Mouse (Mus musculus): ENCODE measurements around the gene Fas. TPM values are rescaled to one million over a fixed set of nuclear protein-coding genes. Genes with fewer than 3 reads are reported as not detected.
A peak's percentile ranks its signal among the peaks of the same experiment; 100 is the strongest.

The Fas gene
- total RNA-seq, 4 experiments from 2014 or later: 0.91 to 3.0 (median 2.7) TPM

DNA sequence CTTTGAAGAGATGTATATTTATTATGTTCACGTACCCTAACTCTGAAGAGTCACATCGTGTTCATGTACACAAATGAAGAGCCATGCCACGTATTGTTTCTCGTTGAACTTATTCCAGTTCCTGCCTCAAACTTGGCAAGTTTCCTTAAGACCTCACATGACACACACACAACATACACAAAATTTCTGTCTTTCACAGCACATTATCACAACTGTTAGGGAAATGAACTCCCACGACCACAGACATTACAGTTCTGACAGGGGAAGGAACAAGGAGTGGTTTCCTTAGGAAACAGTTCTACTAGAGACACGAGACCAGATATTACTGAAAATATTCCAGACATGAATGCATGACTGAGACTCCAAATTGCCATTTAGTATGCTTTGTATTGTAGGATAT lies 6.9 kb upstream of the Fas start:
- no peak for DNase-seq (ENCODE audit: low spot score in 2 of 2)

DNA sequence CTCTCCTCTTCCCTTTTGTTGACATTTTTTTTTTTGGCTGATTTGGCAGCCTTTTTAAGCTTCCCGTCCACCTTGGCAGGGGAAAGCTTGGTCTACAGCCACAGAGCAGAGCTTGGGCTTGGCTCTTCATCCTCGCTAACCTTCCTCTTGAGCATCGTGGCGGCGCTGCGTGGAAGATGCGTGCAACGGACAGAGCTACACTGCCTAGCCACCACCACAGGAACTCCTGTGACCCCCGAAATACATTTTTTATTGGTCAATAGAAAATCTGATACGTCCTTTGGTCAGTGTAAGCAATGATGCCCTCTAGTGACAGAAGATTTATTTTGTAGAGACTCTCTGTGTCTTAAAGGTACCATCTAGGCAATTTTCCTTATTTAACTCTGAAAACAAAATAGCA lies 6.1 kb upstream of the Fas start:
- no peak for DNase-seq (ENCODE audit: low spot score in 2 of 2)

DNA sequence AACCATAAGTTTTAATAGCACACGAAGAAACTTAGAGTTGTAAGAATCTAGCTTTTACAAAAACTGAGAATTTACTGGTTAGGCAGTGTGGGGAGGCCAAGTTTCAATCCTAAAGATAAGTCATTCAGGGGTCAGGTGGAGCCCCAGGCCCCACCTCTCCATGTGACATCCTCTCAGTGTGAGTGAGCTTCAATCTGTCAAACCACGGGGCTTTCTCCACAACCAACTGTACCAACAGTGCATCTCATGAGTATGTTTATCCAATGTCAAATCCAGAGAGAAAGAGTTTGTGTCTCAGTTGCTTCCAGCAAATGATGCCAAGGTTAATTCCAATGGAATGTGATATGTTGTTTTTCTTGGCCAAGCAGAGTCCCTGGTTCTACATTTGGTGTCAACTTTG lies 5.6 kb upstream of the Fas start:
- no peak for DNase-seq (ENCODE audit: low spot score in 2 of 2)

DNA sequence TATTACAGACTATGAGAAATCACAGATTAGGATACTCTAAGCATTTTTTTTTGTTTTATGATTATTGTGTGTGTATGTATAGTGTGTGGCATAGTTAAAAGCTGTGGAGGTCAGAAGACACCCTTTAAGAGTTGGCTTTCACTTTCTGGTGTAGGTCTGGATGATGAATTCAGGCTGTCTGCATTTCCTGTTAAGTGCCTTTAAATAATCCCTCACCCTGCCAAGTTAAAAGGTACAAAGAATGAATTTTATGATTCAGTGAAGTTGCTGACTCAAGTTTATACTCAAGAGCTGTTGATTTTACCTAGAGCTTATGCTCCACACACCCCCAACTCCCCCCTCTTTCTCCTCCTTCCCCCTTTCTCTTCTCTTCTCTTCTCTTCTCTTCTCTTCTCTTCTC lies 3.2 kb upstream of the Fas start:
- DNase-seq (ENCODE audit: low spot score in 2 of 2): no peak

DNA sequence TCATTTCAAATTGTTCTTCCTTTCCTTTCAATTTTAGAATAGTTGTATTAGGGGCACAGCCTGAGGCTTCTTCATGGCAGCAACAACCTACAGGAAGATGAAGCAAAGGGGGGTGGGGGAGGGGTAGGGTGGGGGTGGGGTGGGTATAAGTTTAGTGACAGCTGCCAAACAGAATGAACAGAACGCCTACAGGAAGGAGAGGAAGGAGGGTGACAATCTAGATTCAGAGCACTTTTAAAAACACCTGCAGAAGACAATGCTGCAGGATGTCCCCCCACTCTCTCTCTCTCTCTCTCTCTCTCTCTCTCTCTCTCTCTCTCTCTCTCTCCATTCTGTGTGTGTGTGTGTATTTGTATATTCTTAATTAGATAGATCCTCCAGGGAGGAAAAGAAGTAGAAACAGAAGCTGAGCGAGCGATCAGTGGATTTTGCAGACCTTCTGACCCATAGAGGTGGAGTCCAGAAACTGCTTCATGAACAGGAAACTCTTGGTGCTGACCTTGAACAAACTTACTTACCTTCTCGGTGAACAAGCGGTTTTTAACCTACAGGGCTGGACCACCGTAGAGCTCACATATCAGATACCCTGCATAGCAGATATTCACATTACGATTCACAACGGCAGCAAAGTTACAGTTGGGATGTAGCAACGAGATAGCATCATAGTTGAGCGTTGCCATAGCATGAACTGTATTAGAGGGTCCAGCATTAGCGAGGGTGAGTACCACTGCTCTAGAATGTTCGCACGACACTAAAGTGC lies 2.6 kb upstream of the Fas start:
- no peak for DNase-seq (ENCODE audit: low spot score in 2 of 2)

DNA sequence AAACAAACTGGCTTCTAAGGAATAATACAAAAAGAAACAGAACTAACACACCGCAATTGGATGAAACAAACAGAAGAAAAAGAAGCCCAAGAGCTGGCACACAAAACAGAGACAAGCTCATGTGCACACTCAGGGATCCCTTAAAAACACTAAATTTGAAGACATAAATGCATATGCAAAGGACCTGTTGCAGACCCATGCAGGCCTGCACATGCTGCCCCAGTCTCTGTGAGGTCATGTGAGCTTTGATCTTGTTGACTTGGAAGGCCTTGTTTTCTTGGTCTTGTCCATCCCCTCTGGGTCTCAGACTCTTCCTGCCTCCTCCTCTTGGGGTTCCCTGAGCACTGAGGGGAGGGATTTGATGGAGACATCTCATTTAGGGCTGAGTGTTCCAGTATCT lies 1.8 kb upstream of the Fas start:
- DNase-seq (ENCODE audit: low spot score in 2 of 2): no peak

DNA sequence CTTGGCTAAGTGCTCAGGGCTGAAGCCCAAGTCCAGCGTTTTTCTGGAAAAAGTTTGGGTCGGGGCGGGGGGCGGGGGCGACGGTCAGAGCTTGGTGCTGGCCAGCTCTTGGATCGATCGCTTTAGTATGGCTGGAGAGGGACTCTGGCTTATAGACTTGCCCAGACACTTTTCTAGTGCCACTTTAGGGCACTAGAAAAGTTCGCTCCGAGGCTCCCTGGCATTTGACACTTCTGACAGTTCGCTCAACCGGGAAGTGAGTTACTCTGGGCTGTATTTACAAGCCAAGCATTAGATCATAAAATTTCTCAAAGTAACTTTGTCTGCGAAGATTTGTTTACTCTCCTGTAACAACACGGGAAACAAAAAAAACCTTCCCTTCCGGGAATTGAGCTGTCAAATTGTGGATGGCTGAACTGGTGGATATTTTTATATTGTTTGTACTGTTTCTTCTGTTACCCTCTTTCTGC lies 441 bp downstream of the Fas start:
- DNase-seq (ENCODE audit: low spot score in 2 of 2): no peak

DNA sequence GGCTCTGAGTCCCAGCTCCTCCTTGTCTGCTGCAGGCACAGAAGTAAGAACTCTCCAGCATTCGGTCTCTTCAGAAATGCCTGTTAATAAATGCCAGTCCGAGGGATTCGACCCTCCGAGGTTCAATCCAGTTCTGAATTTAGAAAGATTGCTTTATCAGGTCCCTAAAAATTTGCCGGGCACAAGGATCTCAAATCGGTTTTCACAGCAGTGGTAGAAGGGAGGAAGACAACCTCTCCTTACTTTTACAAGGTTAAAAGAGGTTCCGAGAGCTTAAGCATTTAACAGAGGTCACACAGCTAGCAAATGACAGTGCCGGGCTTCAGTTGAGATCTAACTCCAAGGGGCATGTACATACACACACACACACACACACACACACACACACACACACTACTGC lies 913 bp downstream of the Fas start:
- no peak for DNase-seq (ENCODE audit: low spot score in 2 of 2)

DNA sequence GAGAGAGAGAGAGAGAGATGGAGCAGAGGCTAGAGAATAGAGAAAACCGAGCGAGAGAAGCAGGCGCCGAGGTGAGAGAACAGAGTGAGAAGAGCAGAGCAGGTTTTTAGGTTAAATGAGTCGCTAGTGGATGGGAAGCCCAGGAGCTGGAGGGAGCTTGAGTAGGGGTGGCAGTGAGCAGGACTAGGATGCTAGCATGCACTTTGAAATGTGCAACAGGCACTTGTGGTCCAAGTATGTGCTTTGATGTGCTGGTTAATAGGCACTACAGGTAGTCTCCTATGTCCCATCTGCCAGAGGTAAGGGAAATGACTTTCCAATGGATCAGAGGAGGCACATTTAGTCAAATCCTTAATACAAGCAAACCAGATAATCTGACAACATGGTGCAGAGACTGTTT lies 1.5 kb downstream of the Fas start:
- no peak for DNase-seq (ENCODE audit: low spot score in 2 of 2)

DNA sequence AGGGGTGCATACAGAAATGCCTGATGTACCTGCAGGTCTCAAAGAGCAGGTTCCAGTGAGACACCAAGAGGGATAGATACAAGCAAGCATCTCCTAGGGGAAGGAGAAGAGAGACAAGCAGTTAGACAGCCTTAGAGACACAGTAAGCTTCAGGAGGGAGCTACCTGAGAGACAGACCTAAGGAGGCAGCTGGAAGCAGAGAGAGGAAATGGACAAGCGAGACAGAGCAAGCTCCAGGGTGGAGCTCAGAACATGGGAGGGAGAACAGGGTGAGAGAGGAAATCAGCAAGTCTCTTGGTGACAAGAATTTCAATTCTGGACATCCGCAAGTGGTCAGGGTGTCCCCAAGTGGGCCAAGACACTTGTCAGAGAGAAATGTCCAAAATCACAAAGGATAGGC lies 2.2 kb downstream of the Fas start:
- no peak for DNase-seq (ENCODE audit: low spot score in 2 of 2)

DNA sequence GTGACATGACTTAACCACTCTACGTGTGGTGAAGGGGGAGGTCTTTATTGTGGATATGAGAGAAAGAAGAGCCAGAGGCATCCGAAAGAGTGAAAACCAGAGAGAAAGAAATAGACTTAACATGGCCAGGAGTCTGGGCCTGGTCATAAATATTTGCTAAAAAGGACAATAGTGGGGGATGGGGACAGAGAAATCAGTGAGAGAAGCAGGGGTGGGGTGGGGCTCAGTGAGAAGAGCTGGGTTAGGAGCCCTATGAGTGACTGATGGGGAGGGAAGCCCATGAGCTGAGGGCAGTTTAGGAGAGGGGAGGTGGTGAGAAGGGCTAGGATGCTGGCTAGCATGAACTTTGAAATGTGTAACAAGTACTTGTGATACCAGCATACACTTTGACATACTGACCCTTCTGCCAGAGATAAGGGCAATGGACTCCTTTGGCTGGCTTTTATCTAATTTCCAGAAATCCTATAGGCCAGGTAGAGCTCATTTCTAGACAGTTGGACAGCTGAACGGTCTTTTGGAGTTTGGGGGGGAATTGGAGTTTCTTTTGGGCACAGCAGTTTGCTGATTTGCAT lies 3.0 kb downstream of the Fas start:
- DNase-seq (ENCODE audit: low spot score in 2 of 2): no peak

DNA sequence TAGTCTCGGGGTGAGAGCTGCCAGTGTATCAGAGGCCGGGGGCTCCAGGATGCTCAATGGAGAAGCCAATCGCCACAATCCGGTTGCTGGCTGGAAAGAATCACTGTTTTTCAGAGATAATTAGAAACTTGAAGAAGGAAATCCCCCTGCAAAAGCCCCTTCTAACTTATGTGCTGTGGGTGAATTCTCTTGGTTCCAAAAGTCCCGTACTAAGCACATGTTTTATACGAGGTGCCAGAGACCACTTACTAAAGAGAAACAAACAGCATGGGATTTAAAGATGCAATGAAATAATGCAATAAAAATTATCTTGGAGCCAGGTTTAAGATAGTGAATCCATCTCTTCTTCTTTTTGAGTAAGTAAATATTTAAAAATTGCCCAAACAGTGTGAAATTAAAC lies 5.0 kb downstream of the Fas start:
- DNase-seq (ENCODE audit: low spot score in 2 of 2): no peak

DNA sequence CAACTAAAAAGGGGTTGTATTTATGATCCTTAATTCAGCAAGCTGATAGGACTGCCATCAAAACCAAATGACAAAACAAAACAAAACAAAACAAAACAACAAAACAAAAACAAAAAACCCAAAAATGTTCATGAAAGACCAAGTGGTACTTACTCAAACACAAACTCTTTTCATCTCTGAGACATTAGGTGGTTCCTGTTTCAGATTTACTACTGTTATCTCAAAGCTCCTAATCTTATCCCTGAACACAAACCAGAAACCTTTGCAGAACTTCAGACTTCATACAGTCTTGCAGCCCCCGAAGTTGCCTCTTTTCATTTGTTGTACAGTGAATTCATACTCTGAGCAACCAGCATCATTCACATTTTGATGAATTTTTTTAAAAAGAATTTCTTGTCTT lies 8.1 kb downstream of the Fas start:
- DNase-seq (ENCODE audit: low spot score in 2 of 2): no peak

DNA sequence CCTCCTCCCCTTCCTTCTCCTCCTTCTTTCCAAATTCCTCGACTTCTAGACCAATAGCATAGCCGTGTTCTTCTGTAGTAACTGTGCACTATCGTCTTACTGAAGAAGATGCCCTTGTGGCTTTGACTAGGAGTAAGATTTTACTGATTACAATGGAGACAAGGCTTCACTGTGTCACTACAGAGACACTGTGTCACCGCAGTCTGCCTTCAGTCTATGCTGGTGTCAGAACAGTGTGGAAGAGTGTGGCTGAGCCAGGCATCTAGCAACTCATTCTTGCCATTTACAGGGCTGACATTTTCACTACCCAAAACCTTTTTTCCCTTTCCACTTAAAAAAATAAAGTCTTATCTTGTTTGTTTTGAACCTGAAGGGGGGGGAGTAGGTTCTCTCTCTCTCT lies 8.8 kb downstream of the Fas start:
- DNase-seq (ENCODE audit: low spot score in 2 of 2): no peak

DNA sequence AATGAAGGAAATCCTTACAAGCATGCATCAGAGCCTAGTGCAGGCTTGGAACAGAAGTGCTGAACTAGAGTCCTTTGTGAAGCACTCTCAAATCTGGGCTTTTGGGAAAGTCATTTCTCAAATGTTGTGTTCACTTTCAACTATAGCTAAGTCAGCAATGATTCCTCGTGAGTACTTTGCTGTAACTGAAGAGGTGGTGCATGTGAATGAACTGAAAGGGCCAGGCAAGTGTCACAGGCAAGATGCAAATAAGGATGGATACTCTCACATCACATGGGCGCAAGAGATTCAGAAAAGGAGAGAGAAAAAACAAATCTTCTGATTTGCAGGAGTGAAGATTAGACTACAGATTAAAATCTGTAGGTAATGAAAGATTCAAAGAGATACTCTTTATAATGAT lies 10.0 kb downstream of the Fas start:
- no peak for DNase-seq (ENCODE audit: low spot score in 2 of 2)

DNA sequence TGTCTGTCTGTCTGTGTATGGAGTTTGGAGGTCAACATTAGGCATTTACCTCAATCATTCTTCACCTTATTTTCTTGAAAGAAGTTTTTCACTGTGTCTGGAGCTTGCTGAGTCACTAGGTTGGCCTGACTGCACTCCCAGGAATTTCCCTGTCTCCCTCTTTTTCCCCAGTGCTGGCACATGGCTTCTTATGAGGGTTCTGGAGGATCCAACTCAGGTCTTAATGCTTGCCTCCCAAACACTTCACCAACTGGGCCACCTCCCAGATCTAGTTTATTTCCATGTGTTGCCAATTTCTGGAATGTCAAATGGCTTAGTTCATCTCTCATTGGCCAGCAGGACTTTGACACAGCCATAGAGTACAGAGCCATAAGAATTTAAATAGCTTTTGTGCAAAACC lies 14.5 kb downstream of the Fas start:
- no peak for DNase-seq (ENCODE audit: low spot score in 2 of 2)

DNA sequence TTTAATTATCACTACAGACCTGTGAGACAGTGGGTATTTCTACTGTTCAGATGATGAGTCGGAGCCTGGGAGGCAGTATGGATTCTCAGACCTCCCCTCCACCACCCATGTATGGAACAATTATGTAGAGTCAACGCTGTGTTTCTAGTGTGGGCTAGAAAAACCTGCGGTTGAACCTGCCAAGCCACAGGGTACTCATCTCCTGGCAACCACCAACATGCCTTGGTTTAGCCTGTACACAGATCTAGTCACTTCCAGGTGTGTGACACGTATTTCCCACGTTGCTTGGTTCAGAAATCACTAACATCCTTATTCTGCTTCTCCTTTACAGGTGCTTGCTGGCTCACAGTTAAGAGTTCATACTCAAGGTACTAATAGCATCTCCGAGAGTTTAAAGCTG lies 16.3 kb downstream of the Fas start:
- no peak for DNase-seq (ENCODE audit: low spot score in 2 of 2)

DNA sequence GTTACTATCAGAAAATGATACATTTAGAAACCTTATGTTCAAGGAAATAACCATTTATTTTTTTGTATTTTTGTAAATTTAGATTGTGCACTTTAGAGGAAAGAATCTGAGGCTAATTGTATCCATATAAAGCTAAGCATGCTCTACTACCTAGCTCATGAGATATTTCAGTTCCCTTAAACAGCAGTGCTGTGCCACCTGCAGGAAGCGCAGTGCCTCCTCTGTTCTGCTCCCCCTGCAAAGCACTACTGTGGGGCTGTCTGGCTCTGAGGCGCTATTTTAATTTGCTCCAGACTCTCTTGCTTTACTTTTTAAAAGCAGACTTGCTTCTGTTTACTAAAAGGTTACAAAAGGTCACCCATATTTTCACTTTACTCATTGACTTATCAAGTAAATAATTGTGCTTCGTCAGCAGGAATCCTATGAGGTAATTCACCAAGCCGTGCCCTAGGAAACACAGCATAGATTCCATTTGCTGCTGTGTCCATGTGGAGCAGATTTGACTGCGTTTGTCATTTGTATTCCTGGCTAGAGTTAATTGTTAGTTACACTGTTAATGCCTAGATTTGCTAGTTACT lies 21.8 kb downstream of the Fas start:
- no peak for DNase-seq (ENCODE audit: low spot score in 2 of 2)

DNA sequence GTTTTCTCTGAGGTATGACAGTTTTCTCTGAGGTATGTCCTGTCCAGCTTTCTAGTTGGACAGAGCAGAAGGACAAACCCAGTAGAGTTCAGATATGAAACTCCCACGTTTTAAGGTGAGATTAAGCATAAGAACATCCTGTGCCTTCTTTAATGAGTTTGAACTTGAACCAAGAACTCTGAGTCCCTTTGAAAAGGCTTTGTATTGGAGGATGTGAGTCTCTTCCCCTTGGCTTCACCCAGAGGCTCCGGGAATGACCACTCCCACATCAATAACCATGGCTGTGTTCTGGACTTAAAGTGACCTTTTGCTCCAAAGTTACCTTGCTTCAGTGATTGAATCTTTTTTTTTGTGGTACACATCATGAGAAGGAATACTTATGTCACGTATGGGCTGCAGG lies 37.6 kb downstream of the Fas start:
- DNase-seq (ENCODE audit: low spot score in 2 of 2): no peak

DNA sequence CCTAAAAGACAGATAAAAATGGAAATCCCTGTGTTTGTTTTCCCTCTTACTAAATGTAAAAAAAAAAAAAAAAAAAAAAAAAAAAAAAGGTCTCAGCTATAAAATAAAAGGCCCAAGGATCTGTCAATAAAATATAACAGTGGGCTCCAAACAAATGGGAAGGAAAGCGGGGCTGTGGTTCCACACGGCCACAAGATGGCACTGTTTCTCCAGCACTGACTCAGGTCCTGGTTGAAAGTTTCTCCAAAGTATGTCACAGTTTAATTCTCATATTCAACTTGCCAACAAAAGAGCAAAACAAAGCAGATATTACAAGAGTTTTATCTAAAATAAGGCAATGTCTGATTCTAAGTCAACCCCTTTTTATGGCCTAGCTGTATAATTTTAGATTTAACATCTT lies 43.8 kb downstream of the Fas start:
- peak; percentile 8 to 48 for DNase-seq (ENCODE audit: low spot score in 2 of 2)

DNA sequence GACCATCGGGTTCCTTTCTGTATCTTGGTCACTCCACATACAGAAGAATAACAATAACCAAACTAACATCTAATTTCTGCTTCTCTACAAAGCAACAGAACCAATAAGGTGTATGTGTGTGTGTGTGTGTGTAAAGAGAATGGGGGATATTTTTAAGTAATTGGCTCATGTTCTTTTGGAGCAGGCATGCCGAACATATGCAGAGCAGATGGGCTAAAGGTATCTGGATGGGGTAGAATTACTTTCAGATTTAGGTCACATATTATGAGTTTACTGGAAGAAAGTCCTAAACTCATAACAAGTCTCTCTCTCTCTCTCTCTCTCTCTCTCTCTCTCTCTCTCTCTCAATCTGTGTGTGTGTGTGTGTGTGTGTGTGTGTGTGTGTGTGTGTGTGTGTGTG lies 54.2 kb downstream of the Fas start:
- DNase-seq (ENCODE audit: low spot score in 2 of 2): no peak

DNA sequence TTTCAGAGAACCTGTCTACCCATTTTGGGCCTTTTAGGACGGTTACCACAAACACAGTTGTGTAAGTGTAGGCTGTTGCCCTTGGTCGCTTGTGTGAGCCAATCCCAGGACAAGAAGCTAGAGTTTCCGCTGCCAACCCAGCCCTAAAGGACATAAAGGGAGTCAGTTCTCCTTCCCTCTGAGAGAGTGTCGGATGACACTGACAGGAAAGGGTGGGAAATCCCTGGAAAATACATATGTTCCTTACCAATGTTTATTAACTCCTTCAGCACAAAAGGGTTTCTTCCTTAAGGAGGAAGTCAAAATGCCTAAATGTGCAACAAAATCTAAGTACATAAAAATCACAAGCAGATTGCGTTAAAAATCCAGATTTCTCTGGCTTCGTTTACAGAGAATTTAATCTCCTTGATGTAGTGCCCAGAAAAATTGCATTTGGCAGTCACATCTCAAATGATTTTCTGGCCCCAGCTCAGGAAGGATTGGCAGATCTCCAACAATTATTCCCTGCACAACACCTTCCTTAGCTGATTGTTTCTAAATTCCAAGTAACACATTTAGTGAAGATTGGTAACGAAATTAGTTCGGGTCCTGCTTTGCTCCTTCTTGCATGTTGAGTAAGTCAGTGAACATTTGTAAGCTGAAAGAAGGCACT lies 55.3 kb downstream of the Fas start:
- DNase-seq (ENCODE audit: low spot score in 2 of 2): no peak
